Mouse (Mus musculus) kidney, postnatal 0 days (tissue): ENCODE measurements at regions not wholly inside any gene's neighbourhood (a gene's known extent, or its start where the extent isn't known, plus 50 kb on each side); places are given as distances from the start of the nearest gene placed in this dataset.

Source experiments
- ATAC-seq: fragments of 200-750 bp; cut with Nextera tagmentation; replicated peaks from 2 replicates; pipeline ENCODE4 v1.8.0; 2017; ENCODE audit warnings: low read depth, moderate number of reproducible peaks, moderate TSS enrichment, moderate library complexity; ENCODE audit not compliant: low FRiP score
- DNase-seq: peaks from one replicate; pipeline ENCODE4 v3.0.0-alpha.2; 2016; ENCODE audit warnings: low spot score
- H3K27ac ChIP-seq: fragments of 300-500 bp; sonication (generic); 2 replicates; pipeline ENCODE4 v1.5.1; 2014; ENCODE audit warnings: mild to moderate bottlenecking
- H3K27me3 ChIP-seq: fragments of 300-500 bp; sonication (generic); 2 replicates; pipeline ENCODE4 v1.6.1; 2014; ENCODE audit warnings: low read length, mixed read lengths; ENCODE audit not compliant: insufficient read depth
- H3K36me3 ChIP-seq: fragments of 300-500 bp; sonication (generic); 2 replicates; pipeline ENCODE4 v1.6.1; 2014; ENCODE audit warnings: low read length, mixed read lengths; ENCODE audit not compliant: insufficient read depth
- H3K4me1 ChIP-seq: fragments of 300-500 bp; sonication (generic); replicated peaks from 2 replicates; pipeline ENCODE4 v1.6.1; 2014; ENCODE audit warnings: antibody characterized with exemption, low read length, mixed read lengths; ENCODE audit not compliant: insufficient read depth
- H3K4me2 ChIP-seq: fragments of 300-500 bp; sonication (generic); 2 replicates; pipeline ENCODE4 v1.6.1; 2014; ENCODE audit warnings: mild to moderate bottlenecking, low read length, moderate library complexity, mixed read lengths
- H3K4me3 ChIP-seq: fragments of 300-500 bp; sonication (generic); replicated peaks from 2 replicates; pipeline ENCODE4 v1.5.1; 2014; ENCODE audit warnings: low read depth, low read length
- H3K9ac ChIP-seq: fragments of 300-500 bp; sonication (generic); 2 replicates; pipeline ENCODE4 v1.6.1; 2014; ENCODE audit warnings: low read depth, low read length
- H3K9me3 ChIP-seq: fragments of 300-500 bp; sonication (generic); replicated peaks from 2 replicates; pipeline ENCODE4 v1.6.1; 2016; ENCODE audit warnings: low read length, inconsistent platforms, mixed read lengths
- CTCF ChIP-seq: IDR thresholded peaks from 2 replicates; pipeline ENCODE4 v1.5.1; 2016; ENCODE audit warnings: antibody characterized with exemption, low read depth, mild to moderate bottlenecking, moderate library complexity
- WGBS: fragments of 180-500 bp; shearing (Covaris S2); extraction: QIAGEN DNeasy Blood & Tissue Kit; methylation state at CpG from one replicate; pipeline ENCODE4 v1.1.7; 2014; 5-methylcytosine and 5-hydroxymethylcytosine counted together

DNA sequence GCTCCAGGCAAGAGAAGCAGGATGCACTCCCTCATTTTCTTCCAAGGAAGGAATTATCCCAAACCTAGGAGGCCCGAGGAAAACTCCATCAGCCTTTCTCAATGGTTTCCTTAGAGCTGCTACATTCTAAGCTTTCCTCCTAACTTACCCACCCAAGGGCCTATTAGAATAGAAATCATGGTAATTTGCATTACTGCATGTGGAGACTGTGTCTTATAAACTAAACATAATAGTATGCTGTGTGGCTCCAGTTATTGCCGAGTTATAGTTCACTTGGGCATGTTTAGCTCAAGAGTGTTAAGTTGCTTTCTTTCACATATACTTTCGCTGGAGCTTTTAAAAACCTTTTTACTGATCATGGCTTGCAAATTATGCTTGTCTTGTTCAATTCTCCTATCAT is 191.5 kb downstream of the Inhba start:
- 81% methylated on average over 3 of the region's 3 CpGs for WGBS

DNA sequence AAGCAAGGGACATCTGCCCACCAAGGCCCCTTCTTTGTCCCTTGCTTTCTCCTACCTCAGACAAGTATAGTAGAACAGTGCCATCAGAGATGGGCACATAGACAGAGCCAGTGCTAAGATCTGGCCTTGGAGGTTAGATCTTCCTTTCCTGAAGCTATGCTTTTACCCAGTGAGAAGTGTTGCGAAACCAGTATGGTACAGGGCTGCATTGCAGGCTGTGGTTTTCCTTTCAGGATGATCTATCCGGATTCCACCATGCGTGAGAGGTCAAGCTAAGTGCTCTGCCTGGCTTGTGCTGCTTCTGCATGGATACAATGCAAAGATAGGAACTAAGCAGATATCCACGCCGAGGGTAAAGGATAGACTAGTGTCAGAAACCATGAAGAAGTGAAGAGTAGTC is 192.4 kb downstream of the Inhba start:
- H3K27ac ChIP-seq: no peak overlapping the region
- 86% methylated on average over 5 of the region's 5 CpGs for WGBS
- ATAC-seq: no peak
- H3K4me3 ChIP-seq: no peak overlapping the region
- H3K36me3 ChIP-seq: no peaks in the 10 kb centered on the region
- TF ChIP-seq CTCF: no peak
- H3K9me3 ChIP-seq: no peaks in the 10 kb centered on the region
- no peaks in the 10 kb centered on the region for H3K27me3 ChIP-seq
- no peak overlapping the region for H3K4me2 ChIP-seq
- H3K9ac ChIP-seq: no peak overlapping the region
- DNase-seq: no peak
- no peaks in the 10 kb centered on the region for H3K4me1 ChIP-seq

More for the DNA sequence above, 191.5 kb downstream of the Inhba start:
- H3K27ac ChIP-seq: no peak overlapping the region
- H3K4me3 ChIP-seq: no peak overlapping the region
- no peak for ATAC-seq
- no peak overlapping the region for H3K9ac ChIP-seq
- no peaks in the 10 kb centered on the region for H3K36me3 ChIP-seq
- no peak overlapping the region for H3K4me2 ChIP-seq
- H3K27me3 ChIP-seq: no peaks in the 10 kb centered on the region
- no peaks in the 10 kb centered on the region for H3K9me3 ChIP-seq
- no peak for TF ChIP-seq CTCF
- no peaks in the 10 kb centered on the region for H3K4me1 ChIP-seq
- no peak for DNase-seq

DNA sequence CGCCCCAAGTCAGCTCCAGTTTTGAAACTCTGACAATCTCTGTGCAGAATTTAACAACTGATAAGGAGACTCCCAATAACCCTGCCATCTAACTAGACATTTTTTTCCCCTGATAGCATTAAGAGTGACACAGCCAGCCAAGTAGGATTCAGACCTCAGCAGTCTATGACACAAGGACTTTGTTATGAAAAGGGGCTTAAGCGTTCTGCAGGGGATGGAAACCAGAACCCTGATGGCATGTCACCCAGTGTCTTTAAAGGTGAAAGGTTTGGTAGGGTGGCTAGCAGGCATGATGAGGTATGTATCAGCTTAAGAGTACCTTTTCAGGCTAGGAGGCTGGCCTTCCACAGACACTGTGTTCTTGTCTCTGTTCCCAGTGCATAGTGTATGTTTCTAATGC is 199.8 kb downstream of the Inhba start:
- H3K27me3 ChIP-seq: no peaks in the 10 kb centered on the region
- 83% methylated on average over 2 of the region's 2 CpGs for WGBS
- ATAC-seq (no peak), DNase-seq (no peak)
- no peak for TF ChIP-seq CTCF
- no peak overlapping the region for H3K4me2 ChIP-seq
- H3K4me3 ChIP-seq: no peak overlapping the region
- H3K9ac ChIP-seq: no peak overlapping the region
- H3K9me3 ChIP-seq: no peaks in the 10 kb centered on the region
- H3K36me3 ChIP-seq: no peaks in the 10 kb centered on the region
- no peak overlapping the region for H3K27ac ChIP-seq
- no peaks in the 10 kb centered on the region for H3K4me1 ChIP-seq

DNA sequence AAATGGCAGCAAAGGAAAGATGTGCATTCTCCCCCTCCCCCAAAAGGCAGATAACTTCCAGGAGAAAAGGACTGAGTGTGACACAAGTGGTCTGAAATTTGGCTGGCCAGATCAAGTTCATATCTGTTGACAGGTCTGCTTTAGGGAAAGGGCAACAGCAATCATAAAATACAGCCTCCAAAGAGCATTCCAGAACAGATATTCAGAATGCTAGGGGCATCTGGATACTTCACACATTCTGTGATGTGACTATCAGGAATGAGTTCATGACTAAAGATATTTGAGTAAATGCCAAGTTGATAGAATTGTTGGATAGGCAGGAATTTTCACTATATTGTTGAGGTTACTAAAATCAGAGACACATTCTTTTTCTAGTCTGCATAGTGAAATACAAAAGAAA is 208.2 kb downstream of the Inhba start:
- H3K9me3 ChIP-seq: no peaks in the 10 kb centered on the region
- no peak overlapping the region for H3K27ac ChIP-seq
- H3K27me3 ChIP-seq: no peaks in the 10 kb centered on the region
- no peak overlapping the region for H3K9ac ChIP-seq
- no peak for ATAC-seq
- H3K4me1 ChIP-seq: no peaks in the 10 kb centered on the region
- no peaks in the 10 kb centered on the region for H3K36me3 ChIP-seq
- DNase-seq: no peak
- H3K4me3 ChIP-seq: no peak overlapping the region
- no peak overlapping the region for H3K4me2 ChIP-seq
- TF ChIP-seq CTCF: no peak

DNA sequence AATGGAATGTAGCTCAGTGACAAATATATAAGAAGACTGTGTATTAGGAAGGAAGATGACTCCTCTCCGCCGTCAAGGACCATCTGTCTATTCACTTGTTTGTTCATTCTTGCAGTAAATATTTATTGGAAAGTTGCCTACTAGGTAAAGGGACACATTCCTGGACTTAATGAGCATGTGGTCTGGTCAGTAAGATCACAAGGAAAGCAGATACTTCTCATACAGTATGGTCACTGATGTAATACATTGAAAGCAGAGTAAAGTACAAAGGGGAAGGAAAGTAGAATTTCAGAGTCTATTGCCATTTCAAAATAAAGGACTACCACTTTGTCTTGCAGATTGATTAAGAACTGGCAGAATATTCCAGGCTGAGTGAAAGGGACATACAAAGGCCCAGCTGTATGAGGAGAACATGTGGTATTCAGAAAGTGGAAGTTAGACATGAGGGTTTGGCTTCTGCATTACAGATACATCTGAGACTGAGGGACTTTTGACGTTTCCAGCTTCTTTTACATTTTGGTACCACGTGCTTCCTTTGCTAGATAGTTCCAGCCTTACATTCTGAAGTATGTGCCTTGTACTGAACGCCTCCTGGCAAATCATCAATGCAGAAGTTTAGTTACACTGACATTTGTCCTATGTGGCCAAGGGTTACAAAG is 211.4 kb downstream of the Inhba start:
- no peaks in the 10 kb centered on the region for H3K36me3 ChIP-seq
- H3K27ac ChIP-seq: no peak overlapping the region
- 74% methylated on average over 5 of the region's 5 CpGs for WGBS
- ATAC-seq (peak; percentile 52; the same call in 1 of the 2 replicates), DNase-seq (no peak)
- no peak overlapping the region for H3K4me3 ChIP-seq
- H3K9me3 ChIP-seq: no peaks in the 10 kb centered on the region
- no peak overlapping the region for H3K4me2 ChIP-seq
- H3K4me1 ChIP-seq: no peaks in the 10 kb centered on the region
- H3K9ac ChIP-seq: no peak overlapping the region
- TF ChIP-seq CTCF: no peak
- no peaks in the 10 kb centered on the region for H3K27me3 ChIP-seq

DNA sequence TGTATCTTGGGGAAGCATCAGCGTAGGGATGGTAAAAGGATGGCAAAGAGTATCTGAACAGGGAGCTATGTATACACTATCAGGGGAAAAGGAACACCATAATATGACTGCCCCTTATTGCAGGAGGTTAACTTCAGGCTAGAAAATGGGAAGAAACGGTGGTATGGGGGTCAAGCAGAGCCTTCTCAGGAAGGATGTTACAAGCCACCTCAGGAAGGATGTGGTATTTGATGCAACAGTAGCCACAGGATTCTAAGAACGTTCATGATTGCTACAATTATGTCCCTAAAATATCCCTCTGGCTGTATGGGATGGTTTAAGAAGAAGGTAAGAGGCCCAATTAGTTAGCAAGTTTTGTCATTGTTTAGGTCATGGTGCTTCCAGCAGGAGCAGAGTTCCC is 249.5 kb downstream of the Inhba start:
- ATAC-seq (no peak), DNase-seq (no peak)
- WGBS: 80% methylated on average over 3 of the region's 3 CpGs
- Histone ChIP-seq H3K27me3 (no peaks in the 10 kb centered on the region), H3K9me3 (no peaks in the 10 kb centered on the region), H3K4me3 (no peak overlapping the region), H3K36me3 (no peaks in the 10 kb centered on the region), H3K27ac (no peak overlapping the region), H3K9ac (no peak overlapping the region), H3K4me2 (no peak overlapping the region), H3K4me1 (no peaks in the 10 kb centered on the region)
- TF ChIP-seq CTCF: no peak

DNA sequence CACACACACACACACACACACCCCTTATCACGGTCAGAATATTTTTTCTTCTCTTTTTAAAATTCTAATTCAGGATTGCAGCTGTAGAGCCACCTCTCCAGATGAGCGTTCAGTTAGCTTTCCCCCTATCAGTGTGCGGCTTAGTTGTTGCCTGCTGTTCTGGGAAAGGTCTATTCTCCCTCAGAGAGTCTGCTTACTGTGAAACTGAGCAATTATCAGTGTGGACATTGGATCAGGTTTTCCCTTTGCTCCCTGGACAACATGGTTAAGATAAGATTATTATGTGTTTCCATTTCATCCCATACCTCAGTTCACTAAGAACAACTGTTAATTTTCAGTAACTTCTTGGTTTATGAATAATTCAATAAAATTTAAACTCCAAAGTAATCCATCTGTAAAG is 268.3 kb downstream of the Inhba start:
- no peak overlapping the region for H3K27ac ChIP-seq
- H3K4me2 ChIP-seq: no peak overlapping the region
- H3K36me3 ChIP-seq: no peaks in the 10 kb centered on the region
- H3K9ac ChIP-seq: no peak overlapping the region
- H3K4me1 ChIP-seq: no peaks in the 10 kb centered on the region
- WGBS: 83% methylated on average over 3 of the region's 3 CpGs
- no peak for ATAC-seq
- no peaks in the 10 kb centered on the region for H3K27me3 ChIP-seq
- TF ChIP-seq CTCF: no peak
- DNase-seq: no peak
- no peak overlapping the region for H3K4me3 ChIP-seq
- H3K9me3 ChIP-seq: no peaks in the 10 kb centered on the region
